Mouse (Mus musculus) brown adipose tissue, adult 24 weeks (tissue): ENCODE data around the gene Tfap2c. TPM values are rescaled to one million over a fixed set of nuclear protein-coding genes. Genes with fewer than 3 reads are reported as not detected.
A peak's percentile ranks its signal among the peaks of the same experiment; 100 is the strongest.

Source experiments
- H3K27ac ChIP-seq: fragments of 200-500 bp; replicated peaks from 2 replicates; pipeline ENCODE4 v1.5.1; 2012; ENCODE audit warnings: low read depth, mild to moderate bottlenecking, low read length
- H3K4me1 ChIP-seq: fragments of 200-500 bp; 2 replicates; pipeline ENCODE4 v1.6.1; 2012; ENCODE audit warnings: low read length, mixed read lengths; ENCODE audit not compliant: control insufficient read depth, insufficient read depth, insufficient read length
- H3K4me3 ChIP-seq: fragments of 200-500 bp; 2 replicates; pipeline ENCODE4 v1.5.1; 2012; ENCODE audit warnings: low read depth, mild to moderate bottlenecking, low read length, moderate library complexity; ENCODE audit not compliant: insufficient read depth
- polyA plus RNA-seq: library from polyadenylated mRNA; stranded (reverse); fragments of >200 nt; gene quantifications from 2 replicates; pipeline ENCODE4 v1.2.4, GENCODE M21; 2012; ENCODE audit not compliant: missing spikeins, insufficient read depth, insufficient read length

The Tfap2c gene
- polyA plus RNA-seq, 1 experiment = not detected

- Histone ChIP-seq H3K4me3 (no peak overlapping the region), H3K27ac (no peak overlapping the region), H3K4me1 (no peaks in the 10 kb centered on the region)
Observed at GRCm38 (mm10) chr2:172546551-172546950, 2.8 kb upstream of the Tfap2c start.

- Histone ChIP-seq H3K27ac (no peak overlapping the region), H3K4me3 (no peak overlapping the region), H3K4me1 (no peaks in the 10 kb centered on the region)
Observed at GRCm38 (mm10) chr2:172547116-172547515, 2.3 kb upstream of the Tfap2c start.

- no peaks in the 10 kb centered on the region for H3K4me1 ChIP-seq
- H3K27ac ChIP-seq = no peak overlapping the region
- no peak overlapping the region for H3K4me3 ChIP-seq
Observed at GRCm38 (mm10) chr2:172547807-172548586, 1.4 kb upstream of the Tfap2c start.

- no peak overlapping the region for H3K4me3 ChIP-seq
- no peaks in the 10 kb centered on the region for H3K4me1 ChIP-seq
- H3K27ac ChIP-seq = no peak overlapping the region
Observed at GRCm38 (mm10) chr2:172548672-172549255, 629 bp upstream of the Tfap2c start.

GRCm38 (mm10) chr2:172550364-172551080 is 1.1 kb downstream of the Tfap2c start:
- H3K4me1 ChIP-seq = no peaks in the 10 kb centered on the region
- 0 out of 2 replicates have a peak overlapping the region, but pooled peaks have one; percentile 8 for H3K4me3 ChIP-seq
- no peak overlapping the region for H3K27ac ChIP-seq

GRCm38 (mm10) chr2:172551081-172551720 is 1.8 kb downstream of the Tfap2c start:
- H3K4me3 ChIP-seq = 0 out of 2 replicates have a peak overlapping the region, but pooled peaks have one; percentile 8
- H3K27ac ChIP-seq = no peak overlapping the region
- H3K4me1 ChIP-seq = no peaks in the 10 kb centered on the region

GRCm38 (mm10) chr2:172551872-172552271 is 2.5 kb downstream of the Tfap2c start:
- H3K4me1 ChIP-seq = no peaks in the 10 kb centered on the region
- H3K4me3 ChIP-seq = no peak overlapping the region
- H3K27ac ChIP-seq = no peak overlapping the region

- Histone ChIP-seq H3K4me1 (no peaks in the 10 kb centered on the region), H3K4me3 (no peak overlapping the region), H3K27ac (no peak overlapping the region)
Observed at GRCm38 (mm10) chr2:172552666-172553065, 3.3 kb downstream of the Tfap2c start.

- Histone ChIP-seq H3K4me3 (no peak overlapping the region), H3K4me1 (no peaks in the 10 kb centered on the region), H3K27ac (no peak overlapping the region)
Observed at GRCm38 (mm10) chr2:172554211-172554610, 4.8 kb downstream of the Tfap2c start.

GRCm38 (mm10) chr2:172558674-172559468 is 9.5 kb downstream of the Tfap2c start:
- H3K4me1 ChIP-seq = no peaks in the 10 kb centered on the region
- no peak overlapping the region for H3K4me3 ChIP-seq
- H3K27ac ChIP-seq = no peak overlapping the region

GRCm38 (mm10) chr2:172561016-172561415 is 11.6 kb downstream of the Tfap2c start:
- Histone ChIP-seq H3K4me3 (no peak overlapping the region), H3K27ac (no peak overlapping the region), H3K4me1 (no peaks in the 10 kb centered on the region)

- Histone ChIP-seq H3K4me3 (no peak overlapping the region), H3K4me1 (no peaks in the 10 kb centered on the region), H3K27ac (no peak overlapping the region)
Observed at GRCm38 (mm10) chr2:172567835-172568234, 18.4 kb downstream of the Tfap2c start.

GRCm38 (mm10) chr2:172568466-172568865 is 19.1 kb downstream of the Tfap2c start:
- H3K4me1 ChIP-seq = no peaks in the 10 kb centered on the region
- no peak overlapping the region for H3K4me3 ChIP-seq
- no peak overlapping the region for H3K27ac ChIP-seq

- Histone ChIP-seq H3K4me3 (no peak overlapping the region), H3K4me1 (peaks cover 8% of the 10 kb centered on the region)
Observed at GRCm38 (mm10) chr2:172577196-172577766, 27.9 kb downstream of the Tfap2c start.

More at GRCm38 (mm10) chr2:172577196-172577766, 27.9 kb downstream of the Tfap2c start:
- H3K27ac ChIP-seq = no peak overlapping the region
